Mouse (Mus musculus) bone marrow, adult 2 months (tissue): ENCODE measurements around the gene Cfap61.

ENCODE experiments used
- CTCF ChIP-seq: fragments of 200-500 bp; IDR thresholded peaks from 2 replicates; pipeline ENCODE4 v1.5.1; 2011; ENCODE audit warnings: low read length, control low read depth; ENCODE audit not compliant: control insufficient read depth, insufficient read depth
- POLR2A ChIP-seq: fragments of 200-500 bp; IDR thresholded peaks from 2 replicates; pipeline ENCODE4 v1.6.1; 2011; ENCODE audit warnings: low read depth, mild to moderate bottlenecking, control low read depth, low read length, borderline replicate concordance; ENCODE audit not compliant: control insufficient read depth

DNA sequence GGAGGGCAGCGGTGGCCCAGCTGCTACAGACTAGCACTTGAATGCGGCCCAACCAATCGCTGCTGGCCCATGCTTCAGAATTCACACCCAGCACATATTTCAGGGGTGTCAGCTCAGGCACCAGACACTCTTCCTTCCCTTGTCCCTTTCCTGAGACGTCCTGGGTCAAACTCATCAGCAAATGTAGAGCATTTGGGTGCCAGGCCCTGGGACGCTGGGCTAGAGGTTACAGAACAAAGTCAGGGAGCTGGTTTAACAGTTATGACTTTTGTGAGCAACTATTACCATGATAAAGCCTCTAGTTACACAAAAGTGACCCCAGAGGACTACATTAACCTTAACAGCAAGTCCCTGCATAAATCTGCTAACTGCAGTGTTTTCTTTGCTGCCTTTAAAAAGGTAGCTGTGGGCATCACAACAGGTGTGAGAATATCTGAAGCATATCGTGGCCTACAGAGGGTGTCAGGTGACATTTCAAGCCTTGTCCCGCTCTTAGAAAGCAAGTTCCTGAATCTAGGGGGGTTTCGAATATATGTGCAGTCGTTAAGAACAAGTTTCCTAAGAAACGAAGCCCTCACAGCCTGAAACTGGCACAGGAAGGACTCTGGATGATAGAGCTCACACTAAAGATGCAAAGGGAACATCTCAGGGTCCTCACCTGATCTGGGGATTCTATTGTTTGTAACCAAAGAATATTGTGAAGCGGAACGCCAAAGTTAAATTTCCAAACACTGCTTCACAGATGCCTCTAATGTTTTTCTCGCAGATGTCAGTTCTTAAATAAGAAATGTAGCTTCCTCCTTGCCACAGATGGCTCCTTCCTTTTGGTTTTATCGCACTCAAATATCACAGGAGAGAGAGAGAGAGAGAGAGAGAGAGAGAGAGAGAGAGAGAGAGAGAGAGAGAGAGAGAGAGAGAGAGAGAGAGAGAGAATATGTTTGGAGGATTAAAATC is 281.8 kb downstream of the Cfap61 start:
- TF ChIP-seq CTCF: no peak
- no peak for TF ChIP-seq POLR2A
